Mouse (Mus musculus): ENCODE measurements at regions not wholly inside any gene's neighbourhood (a gene's known extent, or its start where the extent isn't known, plus 50 kb on each side); places are given as distances from the start of the nearest gene placed in this dataset.

DNA sequence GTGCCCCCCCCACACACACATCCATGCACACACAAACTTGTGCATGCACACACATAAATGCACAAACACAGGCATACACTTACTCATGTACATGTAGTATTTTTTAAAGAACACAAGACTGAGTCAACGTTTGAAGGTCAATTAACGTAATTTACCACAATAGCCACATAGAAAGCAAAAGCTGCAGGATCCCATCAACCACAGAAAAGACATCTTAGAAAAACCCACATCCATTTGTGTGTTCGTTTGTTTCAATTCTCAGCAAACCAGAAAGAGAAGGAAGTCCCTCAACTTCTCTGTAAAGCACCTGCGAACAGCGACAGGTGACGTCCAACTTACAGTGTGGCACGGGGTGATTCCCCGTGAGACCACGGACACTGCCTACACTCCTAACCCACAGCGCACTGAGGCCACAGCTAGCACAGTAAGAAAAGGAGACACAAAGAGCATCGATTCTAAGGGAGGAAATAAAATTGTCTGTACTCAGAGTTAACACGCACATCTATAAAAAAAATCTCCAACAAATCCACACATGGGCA, 53.8 kb downstream of the Dio3 start:
- DNase-seq (ENCODE audit: low spot score in 2 of 2) = no peak

DNA sequence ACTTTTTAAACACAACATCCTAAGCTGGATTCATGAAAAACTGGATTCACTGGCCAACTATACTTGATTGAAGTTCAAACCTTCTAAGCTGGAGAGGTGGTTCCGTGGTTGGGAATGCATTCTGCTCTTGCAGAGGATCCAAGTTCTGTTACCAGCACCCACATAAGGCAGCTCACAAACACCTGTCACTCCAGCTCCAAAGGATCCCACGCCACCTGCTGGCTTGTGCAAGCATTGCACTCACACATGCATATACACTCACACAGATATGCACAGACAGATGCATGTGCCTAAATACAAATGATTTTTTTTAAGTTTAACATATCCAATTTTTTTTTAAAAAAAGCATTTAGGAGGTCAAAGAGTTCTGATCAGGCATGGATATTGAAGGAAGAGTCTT, 55.7 kb downstream of the Dio3 start:
- DNase-seq (ENCODE audit: low spot score in 2 of 2) = no peak

DNA sequence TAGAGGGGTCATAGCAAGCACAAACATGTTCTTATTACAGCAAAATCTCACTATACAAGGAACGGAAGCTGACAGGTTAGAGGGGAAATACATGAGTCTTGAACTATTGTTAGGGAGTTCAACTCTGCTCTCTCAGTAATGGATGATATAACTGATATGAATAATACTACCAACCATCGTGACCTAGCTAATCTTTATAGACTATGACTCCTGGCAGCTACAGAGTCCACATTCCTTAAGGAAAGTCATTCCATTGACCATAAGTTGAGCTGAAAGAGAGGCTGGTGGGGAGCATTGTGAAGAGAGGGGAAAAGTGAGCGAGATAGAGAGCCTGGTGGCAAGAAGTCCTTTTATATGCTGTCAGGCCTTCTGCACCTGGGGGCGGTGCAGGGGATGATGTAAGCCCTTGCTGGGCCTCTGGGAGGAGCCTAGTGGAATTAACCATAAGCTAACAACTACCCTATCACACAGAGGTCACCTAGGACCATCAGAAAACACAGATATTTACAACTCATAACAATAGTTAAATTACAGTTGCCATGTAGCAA, 65.5 kb downstream of the Dio3 start:
- DNase-seq (ENCODE audit: low spot score in 2 of 2) = no peak

DNA sequence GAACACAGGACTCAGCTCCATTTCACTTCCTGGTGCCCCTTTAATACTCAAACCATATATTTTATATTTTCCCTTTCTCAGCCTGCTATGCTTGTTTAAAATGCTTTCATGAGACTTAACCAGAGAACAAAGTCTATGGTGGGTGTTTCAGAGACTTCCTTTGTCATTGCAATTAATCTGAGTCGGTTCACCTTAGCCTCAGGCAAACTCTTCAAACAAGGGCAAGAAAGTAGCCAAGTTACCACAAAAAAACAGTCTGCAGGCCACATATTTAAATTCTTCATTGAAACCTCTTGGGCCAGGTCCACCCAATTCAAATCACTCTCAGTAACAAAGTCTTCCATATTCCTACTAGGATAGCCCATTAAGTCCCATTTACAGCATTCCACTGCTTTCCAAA, 70.8 kb downstream of the Dio3 start:
- no peak for DNase-seq (ENCODE audit: low spot score in 2 of 2)

- DNase-seq (ENCODE audit: low spot score in 2 of 2) = no peak
Observed at GRCm38 (mm10) chr12:110355851-110356250, 77.0 kb downstream of the Dio3 start.

DNA sequence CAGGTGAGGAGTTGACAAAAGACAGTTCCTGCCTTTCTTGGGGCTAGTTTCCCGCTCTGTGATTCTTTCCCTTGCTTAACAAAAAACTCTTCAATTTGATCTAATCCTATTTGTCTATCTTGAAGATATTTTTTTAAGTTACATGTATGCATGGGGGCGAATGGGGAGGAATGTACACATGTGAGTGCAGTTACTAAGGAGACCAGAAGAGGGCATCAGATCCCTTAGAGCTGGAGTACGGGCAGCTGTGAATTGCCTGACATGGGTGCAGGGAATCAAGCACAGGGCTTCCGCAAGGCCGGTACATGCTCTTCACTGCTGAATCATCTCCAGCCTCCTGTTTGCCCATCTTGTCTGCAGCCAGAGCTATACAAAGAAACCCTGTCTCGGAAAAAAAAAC, 79.8 kb upstream of the Ppp2r5c start:
- no peak for DNase-seq (ENCODE audit: low spot score in 2 of 2)

DNA sequence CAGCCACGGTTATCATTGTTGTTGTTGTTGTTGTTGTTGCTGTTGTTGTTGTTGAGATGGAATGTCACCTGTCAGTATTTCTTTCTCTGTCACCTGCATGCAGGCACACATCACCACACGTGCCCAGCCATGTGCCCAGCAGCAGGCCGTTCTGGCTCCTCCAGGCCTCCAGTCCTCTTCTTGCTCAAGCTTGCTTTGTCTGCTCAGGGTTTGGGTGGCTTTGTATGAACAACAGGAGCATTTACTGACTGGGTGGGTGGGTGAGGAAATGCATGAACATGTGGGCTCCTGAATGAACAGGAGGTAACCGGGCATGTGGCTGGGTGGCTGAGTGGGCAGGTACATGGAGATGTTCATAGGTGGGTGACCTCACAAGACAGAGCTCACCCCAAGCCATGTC, 79.1 kb upstream of the Ppp2r5c start:
- DNase-seq (ENCODE audit: low spot score in 2 of 2) = no peak

GRCm38 (mm10) chr12:110371886-110372690, 74.8 kb upstream of the Ppp2r5c start:
- DNase-seq (ENCODE audit: low spot score in 2 of 2) = no peak

DNA sequence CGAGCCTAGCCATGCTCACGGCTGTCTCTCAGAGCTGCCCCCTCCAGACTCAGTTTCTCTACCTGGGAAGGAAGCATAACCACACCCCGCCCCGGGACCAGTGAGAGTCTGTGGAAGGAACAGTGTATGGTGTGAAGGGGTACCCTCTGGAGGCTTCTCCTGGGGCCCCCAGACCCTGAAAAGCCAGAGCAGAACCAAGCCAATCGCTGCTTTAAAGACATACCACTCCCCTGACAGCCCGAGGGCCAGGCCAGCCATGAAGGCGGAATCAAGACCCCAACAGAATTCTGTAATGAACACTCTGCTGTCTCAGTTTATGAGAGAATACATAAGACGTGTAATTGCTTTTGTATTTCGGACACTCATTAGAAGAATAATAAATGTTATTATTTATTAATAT, 73.9 kb upstream of the Ppp2r5c start:
- DNase-seq (ENCODE audit: low spot score in 2 of 2) = no peak

- DNase-seq (ENCODE audit: low spot score in 2 of 2) = peak; percentile 81
Observed at GRCm38 (mm10) chr12:110373408-110374065, 73.4 kb upstream of the Ppp2r5c start.

GRCm38 (mm10) chr12:110375139-110375538, 71.8 kb upstream of the Ppp2r5c start:
- no peak for DNase-seq (ENCODE audit: low spot score in 2 of 2)

- DNase-seq (ENCODE audit: low spot score in 2 of 2) = no peak
Observed at GRCm38 (mm10) chr12:110376062-110376837, 70.7 kb upstream of the Ppp2r5c start.

DNA sequence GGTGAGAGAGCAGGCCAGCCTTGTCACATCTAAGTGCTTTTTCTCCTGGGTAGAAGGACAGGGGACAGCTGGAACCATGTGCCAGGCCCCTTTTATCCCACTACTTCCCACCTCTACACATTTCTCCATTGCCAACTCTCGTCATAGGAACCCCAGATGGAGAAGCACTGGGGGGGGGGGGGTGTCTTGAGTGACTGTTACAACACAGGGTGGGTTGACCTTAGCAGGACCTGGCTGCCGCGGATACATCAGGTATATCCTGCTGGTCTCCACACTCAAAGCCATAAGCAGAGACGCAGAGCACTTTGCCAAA, 70.1 kb upstream of the Ppp2r5c start:
- no peak for DNase-seq (ENCODE audit: low spot score in 2 of 2)

DNA sequence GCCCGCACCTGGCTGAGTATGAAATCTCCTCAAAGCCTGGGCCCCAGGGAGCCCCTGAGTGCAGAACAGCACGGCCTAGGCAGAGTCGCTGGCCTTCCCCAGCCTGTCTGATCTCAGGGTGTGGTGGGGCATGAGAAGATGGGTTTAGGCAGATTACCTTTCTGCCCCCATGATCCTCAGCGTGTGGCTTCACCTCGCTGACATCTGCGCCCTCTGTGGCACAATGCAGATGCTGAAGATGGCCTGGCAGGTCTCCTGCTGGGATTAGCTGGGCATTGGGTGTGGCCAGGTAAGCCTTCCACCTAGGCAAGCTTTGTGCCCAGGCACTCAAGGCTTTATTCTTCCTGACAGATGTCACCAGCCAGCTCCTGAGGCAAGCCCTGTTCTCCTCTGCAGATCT, 69.6 kb upstream of the Ppp2r5c start:
- DNase-seq (ENCODE audit: low spot score in 2 of 2) = no peak

DNA sequence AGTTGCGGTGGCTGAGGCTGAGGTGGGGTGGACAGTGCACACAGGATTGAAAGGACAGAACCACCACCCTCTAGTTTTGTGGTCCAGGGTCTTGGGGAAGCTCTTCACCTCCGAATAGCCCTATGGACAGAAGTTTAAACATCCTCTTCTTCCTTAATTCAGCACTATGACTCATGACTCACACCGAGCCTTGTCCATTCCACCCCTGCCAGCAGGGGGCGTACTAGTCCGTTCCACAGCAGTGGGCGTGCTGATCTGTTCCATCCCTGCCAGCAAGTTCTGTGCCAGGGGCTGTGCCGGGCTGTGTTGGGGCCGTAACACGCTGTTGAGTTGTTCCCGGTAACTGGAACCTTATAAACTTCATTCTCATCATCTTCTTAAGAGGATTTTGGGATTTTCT, 69.2 kb upstream of the Ppp2r5c start:
- peak; percentile 48 to 69 for DNase-seq (ENCODE audit: low spot score in 2 of 2)

DNA sequence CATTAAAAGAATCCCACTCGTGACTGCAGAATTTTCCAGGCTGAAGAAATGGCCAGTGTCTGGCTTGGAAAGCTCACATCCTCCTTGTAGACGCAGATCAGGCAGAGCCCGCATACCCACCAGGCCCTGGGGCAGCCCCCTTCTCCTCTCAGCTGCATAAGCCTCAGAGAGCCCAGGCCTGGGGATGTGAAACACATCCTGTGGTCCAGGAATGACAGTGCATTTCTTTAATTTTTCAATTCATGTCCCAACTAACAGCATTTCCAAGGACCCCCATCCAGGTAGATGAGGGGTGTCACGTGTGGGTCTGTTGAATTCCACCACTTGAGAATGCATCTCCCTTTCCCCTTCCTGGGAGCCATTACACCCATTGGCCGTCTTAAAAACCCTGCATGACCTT, 68.6 kb upstream of the Ppp2r5c start:
- DNase-seq (ENCODE audit: low spot score in 2 of 2) = no peak

- no peak for DNase-seq (ENCODE audit: low spot score in 2 of 2)
Observed at GRCm38 (mm10) chr12:110379721-110380120, 67.2 kb upstream of the Ppp2r5c start.

DNA sequence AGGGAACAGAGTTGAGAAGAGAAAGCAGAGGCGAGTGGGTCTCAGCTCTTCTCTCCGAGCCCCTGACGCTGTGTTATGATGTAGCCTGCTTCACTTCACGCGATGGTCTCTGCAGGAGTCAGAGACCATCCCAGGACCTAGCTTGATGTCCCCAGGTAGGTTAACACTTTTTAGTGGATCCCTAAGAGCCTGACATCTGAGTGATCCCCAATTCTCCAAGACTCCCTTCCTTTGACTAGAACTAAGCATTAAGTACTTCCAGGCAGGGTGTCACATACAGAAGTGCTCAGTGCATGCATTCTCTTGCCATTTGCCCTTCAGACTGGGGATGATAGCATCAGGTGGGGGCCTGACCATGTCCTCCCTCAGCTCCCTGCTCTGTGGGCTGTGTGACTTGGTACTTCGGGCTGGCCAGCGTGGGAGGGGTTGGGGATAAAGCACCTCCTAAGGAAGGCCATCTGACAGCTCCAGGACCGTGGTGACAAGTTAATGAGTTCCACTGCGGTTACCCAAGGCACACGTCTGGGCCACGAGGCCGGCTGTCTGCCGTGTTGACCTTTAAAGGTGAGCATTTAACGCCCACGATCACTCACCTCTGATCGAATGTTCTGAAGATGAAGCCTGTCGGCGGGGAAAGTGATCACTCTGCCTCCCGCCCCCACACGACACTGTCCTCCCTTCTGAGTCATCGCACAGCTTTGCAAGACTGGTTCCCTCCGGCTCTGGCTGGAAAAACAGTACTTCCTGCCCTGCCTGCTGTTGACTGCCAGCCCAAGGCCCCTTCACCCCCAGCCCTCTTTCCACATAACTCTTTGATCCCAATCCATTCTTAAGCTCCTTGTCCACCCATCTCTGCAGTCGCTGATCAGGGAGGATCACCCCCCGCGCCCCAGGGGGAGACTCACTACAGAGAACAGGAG, 65.8 kb upstream of the Ppp2r5c start:
- peak; percentile 48 to 53 for DNase-seq (ENCODE audit: low spot score in 2 of 2)

DNA sequence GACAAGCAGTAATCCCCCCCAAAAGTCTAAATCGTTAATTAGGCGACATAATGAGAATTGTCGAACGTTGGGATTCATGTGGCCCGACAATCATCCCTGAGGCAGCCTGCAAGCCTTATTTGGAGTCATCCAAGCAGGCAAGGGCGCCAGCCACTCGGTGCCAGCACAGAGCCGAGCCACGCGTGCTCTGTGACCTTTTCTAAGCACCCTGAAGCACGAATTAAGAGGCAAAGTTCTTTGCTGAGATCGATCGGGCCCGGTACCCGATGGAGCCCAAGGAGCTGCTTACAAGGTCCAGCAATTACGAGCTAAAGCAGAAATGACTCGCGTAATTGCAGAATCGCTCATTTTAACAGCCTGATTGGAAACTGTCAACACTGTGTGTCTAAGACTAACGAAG, 61.9 kb upstream of the Ppp2r5c start:
- no peak for DNase-seq (ENCODE audit: low spot score in 2 of 2)

- no peak for DNase-seq (ENCODE audit: low spot score in 2 of 2)
Observed at GRCm38 (mm10) chr12:110385801-110386599, 60.9 kb upstream of the Ppp2r5c start.
